In genomic region chr7:140121338-140121910, GRCm38 (mm10) we compare ENCODE assay signal across 1 mouse cellular context.
TF ChIP-seq lines count a peak whose summit lies in the region.

No protein-coding gene starts in this region.

TF ChIP-seq in CH12.LX, 34 proteins besides CTCF, POLR2A, EP300 and RAD21 (continued from another document):
- TF ChIP-seq TCF12 (IDR thresholded peaks at IDR 0.05; ENCODE audit: low read depth, low read length), result peak; percentile 65
- peak; percentile 37; the same call in 1 of the 2 replicates for TF ChIP-seq BHLHE40 (IDR thresholded peaks at IDR 0.05; ENCODE audit: low read depth, low read length)
- TF ChIP-seq CHD1 (IDR thresholded peaks at IDR 0.05; ENCODE audit: low read depth, low read length), result 0 out of 2 replicates have a peak, but pooled peaks have one; percentile 76
- 0 out of 2 replicates have a peak, but pooled peaks have one; percentile 18 for TF ChIP-seq MAFK (IDR thresholded peaks at IDR 0.05; ENCODE audit: insufficient replicate concordance, low read length)
- TF ChIP-seq GABPA (IDR thresholded peaks at IDR 0.05; ENCODE audit: insufficient replicate concordance, low read depth, low read length), result no peak
- peak; percentile 47; the same call in 1 of the 2 replicates for TF ChIP-seq ZNF384 (IDR thresholded peaks at IDR 0.05; ENCODE audit: low read depth, low read length)
- TF ChIP-seq ETS1 (conservative IDR thresholded peaks at IDR 0.05; ENCODE audit: low read depth, low read length), result peak; percentile 58
- 0 out of 2 replicates have a peak, but pooled peaks have one; percentile 33 for TF ChIP-seq SIN3A (IDR thresholded peaks at IDR 0.05; ENCODE audit: low read length)
- TF ChIP-seq MEF2A (IDR thresholded peaks at IDR 0.05; ENCODE audit: borderline replicate concordance, low read depth, low read length), result 0 out of 2 replicates have a peak, but pooled peaks have one; percentile 19
- TF ChIP-seq KAT2A (IDR thresholded peaks at IDR 0.05; ENCODE audit: insufficient replicate concordance, low read length), result no peak
